ENCODE assay signal across 18 mouse cellular contexts in the genomic region with DNA sequence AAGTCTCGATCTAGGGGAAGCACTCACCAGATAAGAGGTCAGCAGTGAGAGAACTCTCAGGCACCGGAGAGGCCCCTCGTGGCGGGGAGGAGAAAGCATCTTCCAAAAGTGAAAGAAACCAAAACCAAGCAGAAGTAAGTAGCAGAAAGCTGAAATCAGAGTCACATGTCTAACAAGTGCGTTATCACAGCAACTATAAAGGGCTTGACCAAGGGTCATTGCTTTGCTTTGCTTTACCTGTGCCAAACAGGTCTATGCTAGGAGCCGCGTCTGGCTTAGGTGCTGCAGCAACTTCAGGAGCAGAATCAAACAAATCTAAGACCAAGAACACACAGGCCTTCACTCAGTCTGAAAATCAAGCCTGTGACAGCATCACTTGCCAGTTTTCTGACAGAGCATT. TPM values are rescaled to one million over a fixed set of nuclear protein-coding genes. Genes with fewer than 3 reads are reported as not detected.
"Had no signal": no experiment of that assay in that cellular context is flagged by ENCODE, and none has a peak within 500 bp of the region (broad histone marks: within the 10 kb centered on the region; RNA-seq: fewer than 3 reads in every experiment).

No protein-coding gene starts in this region.

- H3K4me3 ChIP-seq: kidney, embryonic 15.5 days; liver, embryonic 13.5 days; midbrain, embryonic 12.5 days; midbrain, embryonic 15.5 days; myocyte; neural tube, embryonic 13.5 days had no signal

- DNase-seq: kidney, adult 8-10 months; kidney, postnatal 10 days; kidney, postnatal 36 days; left cerebral cortex, postnatal 4 days; liver, embryonic 13.5 days; lung, adult 2 months; retina, postnatal 1 day; right cerebral cortex, postnatal 25 days; thymus, adult 18-20 months; thymus, postnatal 4 days had no signal

- H3K27me3 ChIP-seq: kidney, embryonic 15.5 days; liver, embryonic 13.5 days; midbrain, embryonic 12.5 days; midbrain, embryonic 15.5 days; neural tube, embryonic 13.5 days had no signal

- H3K9me3 ChIP-seq: kidney, embryonic 15.5 days; liver, embryonic 13.5 days; midbrain, embryonic 12.5 days; midbrain, embryonic 15.5 days; neural tube, embryonic 13.5 days had no signal

- H3K36me3 ChIP-seq: kidney, embryonic 15.5 days; liver, embryonic 13.5 days; midbrain, embryonic 12.5 days had no signal

- H3K9ac ChIP-seq: kidney, embryonic 15.5 days; liver, embryonic 13.5 days; midbrain, embryonic 12.5 days; midbrain, embryonic 15.5 days; neural tube, embryonic 13.5 days had no signal

- H3K4me2 ChIP-seq: kidney, embryonic 15.5 days; liver, embryonic 13.5 days; midbrain, embryonic 12.5 days; midbrain, embryonic 15.5 days; neural tube, embryonic 13.5 days had no signal

- H3K4me1 ChIP-seq: kidney, embryonic 15.5 days; liver, embryonic 13.5 days; midbrain, embryonic 12.5 days; midbrain, embryonic 15.5 days; neural tube, embryonic 13.5 days had no signal

- H3K27ac ChIP-seq: kidney, embryonic 15.5 days; liver, embryonic 13.5 days; macrophage; midbrain, embryonic 12.5 days; midbrain, embryonic 15.5 days; neural tube, embryonic 13.5 days had no signal

- ATAC-seq: midbrain, embryonic 15.5 days had no signal

RNA-seq across cellular contexts. Expression of a gene that starts 48.5 kb away (rescaled TPM):
- polyA plus RNA-seq: liver, adult 2 months; macrophage; small intestine, adult 2 months had no signal
